Mouse (Mus musculus) cerebellum, postnatal 36 days (tissue): ENCODE results near the gene Esr2.
A peak's percentile ranks its signal among the peaks of the same experiment; 100 is the strongest.
"Not testable (repeated sequence)": the region's sequence is repeated elsewhere in the genome, so short reads cannot be mapped to it uniquely, and the experiment has no call there.

ENCODE experiments used
- DNase-seq, 2 experiments: peaks; one replicate each; pipeline ENCODE4 v3.0.0; 2021 to 2022; ENCODE audit warnings: mixed read lengths in 2 of 2

Esr2 gene

GRCm38 (mm10) chr12:76177000-76177863, at the start of gene Esr2:
TSS of gene Esr2 (minus strand) at chr12:76177259.
- DNase-seq = peak; percentile 27 to 29

GRCm38 (mm10) chr12:76222104-76222503, 45.0 kb upstream of the Esr2 start:
- DNase-seq = not testable (repeated sequence)

GRCm38 (mm10) chr12:76216716-76217115, 39.7 kb upstream of the Esr2 start:
- DNase-seq = no peak

GRCm38 (mm10) chr12:76215121-76215520, 38.1 kb upstream of the Esr2 start:
- DNase-seq = no peak

- DNase-seq = no peak
Measured at GRCm38 (mm10) chr12:76209429-76209974, 32.4 kb upstream of the Esr2 start.

GRCm38 (mm10) chr12:76200326-76200725, 23.3 kb upstream of the Esr2 start:
- DNase-seq = no peak

- no peak for DNase-seq
Measured at GRCm38 (mm10) chr12:76197071-76197470, 20.0 kb upstream of the Esr2 start.

- peak; percentile 76 to 87 for DNase-seq
Measured at GRCm38 (mm10) chr12:76196709-76197054, 19.6 kb upstream of the Esr2 start.

- peak; percentile 84 to 85 for DNase-seq
Measured at GRCm38 (mm10) chr12:76195912-76196708, 19.1 kb upstream of the Esr2 start.

- no peak for DNase-seq
Measured at GRCm38 (mm10) chr12:76194526-76194925, 17.5 kb upstream of the Esr2 start.

GRCm38 (mm10) chr12:76190940-76191339, 13.9 kb upstream of the Esr2 start:
- DNase-seq = peak in 1 of 2 experiments; percentile 35

GRCm38 (mm10) chr12:76187849-76188248, 10.8 kb upstream of the Esr2 start:
- peak; percentile 40 to 54 for DNase-seq

- no peak for DNase-seq
Measured at GRCm38 (mm10) chr12:76186473-76186872, 9.4 kb upstream of the Esr2 start.

GRCm38 (mm10) chr12:76185167-76185816, 8.2 kb upstream of the Esr2 start:
- no peak for DNase-seq

- no peak for DNase-seq
Measured at GRCm38 (mm10) chr12:76184271-76184670, 7.2 kb upstream of the Esr2 start.

GRCm38 (mm10) chr12:76182831-76183230, 5.8 kb upstream of the Esr2 start:
- DNase-seq = no peak

GRCm38 (mm10) chr12:76181471-76181870, 4.4 kb upstream of the Esr2 start:
- no peak for DNase-seq

GRCm38 (mm10) chr12:76180442-76180841, 3.4 kb upstream of the Esr2 start:
- DNase-seq = no peak

- DNase-seq = no peak
Measured at GRCm38 (mm10) chr12:76179527-76179926, 2.5 kb upstream of the Esr2 start.

GRCm38 (mm10) chr12:76179051-76179450, 2.0 kb upstream of the Esr2 start:
- no peak for DNase-seq

- peak; percentile 81 to 83 for DNase-seq
Measured at GRCm38 (mm10) chr12:76177864-76178518, 932 bp upstream of the Esr2 start.

- no peak for DNase-seq
Measured at GRCm38 (mm10) chr12:76165641-76166040, 11.4 kb downstream of the Esr2 start.
